Mouse (Mus musculus) adrenal gland (tissue): Measurements from ENCODE around the gene Ola1.

Experiments
- intact Hi-C: fragments of 180-260 bp; cut with DNase I; formaldehyde crosslinking; loops from one replicate; pipeline ENCODE4 v1.15.1; 2025

Ola1 gene

GRCm38 (mm10) chr2:73069223-73069825, 149.4 kb downstream of the Ola1 start:
- intact Hi-C loops = loop anchor here (10.0 kb wide), 3 partner anchors 95 to 435 kb away; no protein-coding TSS in a partner anchor

GRCm38 (mm10) chr2:73066307-73067167, 152.2 kb downstream of the Ola1 start:
- intact Hi-C loops = loop anchor here (10.0 kb wide), 3 partner anchors 92 to 432 kb away; no protein-coding TSS in a partner anchor

DNA sequence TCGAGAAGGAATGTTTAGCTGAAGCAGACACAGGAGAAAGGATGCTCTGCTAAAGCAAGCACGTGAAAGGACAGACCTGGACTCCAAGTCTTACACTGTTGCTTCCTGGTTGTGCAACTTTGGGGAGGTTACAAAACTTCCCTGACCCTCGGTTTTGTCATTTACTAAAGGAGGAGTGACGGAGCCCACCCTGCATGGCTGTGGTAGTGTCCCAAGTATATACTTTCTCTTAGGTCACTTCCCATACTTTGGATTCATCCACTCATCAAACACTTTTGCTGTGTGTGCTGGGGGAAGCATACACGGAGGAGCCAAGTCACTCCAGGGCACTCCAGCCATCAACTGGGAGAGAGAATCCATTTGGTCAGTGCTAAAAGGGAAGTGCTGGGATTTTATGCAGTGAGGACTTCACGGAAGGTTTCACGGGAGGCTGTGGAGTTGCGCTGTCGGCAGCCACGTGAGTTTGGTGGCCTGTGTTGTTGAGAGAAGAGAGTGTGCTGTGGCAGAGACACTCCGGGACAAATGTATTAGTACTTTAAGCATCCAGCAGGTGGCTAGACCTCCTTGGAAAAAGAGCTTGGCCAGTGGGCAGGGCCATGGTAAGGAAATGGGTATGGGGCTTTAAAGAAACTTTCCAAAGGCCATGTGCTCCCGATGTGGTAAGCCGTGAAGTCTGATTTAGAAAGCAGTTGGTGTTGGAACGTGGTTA, 154.7 kb downstream of the Ola1 start:
- intact Hi-C loops = loop anchor here (10.0 kb wide), 3 partner anchors 89 to 429 kb away; no protein-coding TSS in a partner anchor

- intact Hi-C loops = loop anchor here (10.0 kb wide), 3 partner anchors 85 to 425 kb away; no protein-coding TSS in a partner anchor
Measured at GRCm38 (mm10) chr2:73060259-73060585, 158.5 kb downstream of the Ola1 start.

DNA sequence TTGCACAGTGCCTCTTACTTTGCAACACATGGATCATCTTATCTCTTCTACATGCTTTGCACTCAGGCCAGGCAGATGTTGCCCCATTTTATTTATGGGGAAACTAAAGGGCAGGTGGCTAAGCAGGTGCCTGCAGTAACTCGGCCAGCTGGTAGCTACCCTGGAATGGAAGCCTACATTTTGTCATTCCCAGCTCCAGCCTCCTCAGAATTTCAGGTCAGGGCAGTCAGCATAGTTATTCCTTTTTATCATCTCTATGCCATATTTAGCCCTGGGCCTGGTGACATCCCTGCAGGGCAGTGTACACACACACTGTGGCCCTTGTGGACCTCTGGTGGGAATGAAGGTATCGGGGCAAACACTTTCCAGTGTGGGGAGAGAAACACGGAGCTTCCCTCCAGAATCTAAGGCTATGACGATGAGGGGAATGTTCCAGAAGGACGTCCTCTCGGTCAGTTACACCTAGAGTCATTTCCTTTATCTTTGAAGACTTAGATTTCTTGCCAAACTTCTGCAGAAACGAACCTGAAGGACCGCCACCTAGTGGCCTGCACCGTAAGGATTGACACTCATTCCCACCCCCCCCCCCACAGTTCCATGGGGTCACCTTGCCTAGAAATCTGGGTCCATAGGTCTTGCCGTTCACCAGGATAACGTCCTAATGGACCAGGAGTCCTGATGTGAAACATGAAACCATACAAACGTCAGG, 159.0 kb downstream of the Ola1 start:
- intact Hi-C loops = loop anchor here (10.0 kb wide), 3 partner anchors 85 to 425 kb away; no protein-coding TSS in a partner anchor

DNA sequence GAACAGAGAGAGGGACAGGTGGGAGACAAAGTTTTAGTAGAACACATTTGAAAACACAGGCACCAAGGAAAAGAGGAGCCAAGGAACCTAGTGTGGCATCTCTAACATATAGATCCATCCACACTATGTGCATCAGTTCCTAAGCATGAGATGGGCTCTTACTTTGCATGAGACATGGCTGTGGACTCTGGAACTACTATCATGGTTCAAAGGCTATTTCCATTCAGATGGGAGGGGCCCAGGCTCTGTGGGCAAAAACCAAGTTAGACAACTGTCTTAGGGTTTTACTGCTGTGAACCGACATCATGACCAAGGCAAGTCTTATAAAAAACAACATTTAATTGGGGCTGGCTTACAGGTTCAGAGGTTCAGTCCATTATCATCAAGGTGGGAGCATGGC, 160.4 kb downstream of the Ola1 start:
- intact Hi-C loops = no loop called here

DNA sequence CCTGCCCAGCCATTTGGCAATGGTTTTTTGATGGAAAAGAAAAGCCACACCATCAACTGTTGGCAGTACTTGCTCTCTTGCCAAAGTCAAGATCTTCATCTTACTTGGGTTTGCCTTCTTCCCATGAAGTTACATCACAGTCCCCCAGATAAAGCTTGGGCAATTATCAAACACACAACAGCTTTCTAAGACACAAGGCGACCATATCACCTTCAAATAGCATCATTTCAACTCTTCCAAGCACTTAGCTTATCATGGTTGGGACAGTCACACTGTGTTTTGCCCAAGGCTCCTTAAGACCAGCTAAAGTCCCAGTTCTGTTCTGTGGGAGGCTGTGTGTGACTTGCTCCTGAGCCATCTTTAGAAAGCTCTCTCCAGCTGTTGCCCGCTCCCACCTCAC, 161.1 kb downstream of the Ola1 start:
- intact Hi-C loops = no loop called here

DNA sequence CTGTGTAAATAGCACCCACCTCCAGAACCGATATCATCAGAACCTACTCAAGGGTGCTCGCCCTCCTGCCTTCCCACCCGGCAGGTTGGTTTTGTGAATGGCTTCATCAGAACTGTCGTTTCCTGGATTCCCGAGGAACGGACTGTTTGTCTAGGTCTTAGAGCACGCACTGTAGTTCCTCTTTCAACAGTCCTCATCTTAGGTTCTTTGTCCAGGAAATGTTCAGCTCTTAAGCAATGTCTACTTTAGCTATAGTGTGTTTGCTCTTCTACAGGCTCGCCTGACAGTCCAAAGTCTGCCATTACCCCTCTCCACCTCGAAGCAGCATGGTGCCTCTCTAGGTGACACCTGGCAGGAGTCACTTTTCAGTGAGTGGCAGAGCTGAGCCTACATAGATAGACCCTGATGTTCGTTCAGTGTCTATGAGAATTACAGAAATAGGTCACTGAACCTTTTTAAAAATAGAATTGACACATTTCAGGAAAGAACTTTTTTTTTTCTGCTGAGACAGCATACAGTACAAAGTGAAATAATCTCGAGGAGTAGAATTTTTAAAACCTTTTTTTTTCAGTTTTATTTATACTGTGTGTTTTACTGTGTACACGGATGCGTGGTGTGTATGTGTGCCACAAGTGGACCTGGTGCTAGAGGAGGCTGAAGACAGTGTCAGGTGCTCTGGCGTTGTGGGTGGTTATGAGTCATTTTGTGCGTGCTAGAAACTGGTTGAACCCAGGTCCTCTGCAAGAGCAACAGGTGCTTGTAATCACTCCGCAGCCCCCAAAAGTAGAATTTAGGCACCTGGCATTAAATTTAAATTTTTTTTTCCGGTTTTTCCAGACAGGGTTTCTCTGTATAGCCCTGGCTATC, 162.4 kb downstream of the Ola1 start:
- intact Hi-C loops = no loop called here

- intact Hi-C loops = no loop called here
Measured at GRCm38 (mm10) chr2:73053791-73054490, 164.8 kb downstream of the Ola1 start.

DNA sequence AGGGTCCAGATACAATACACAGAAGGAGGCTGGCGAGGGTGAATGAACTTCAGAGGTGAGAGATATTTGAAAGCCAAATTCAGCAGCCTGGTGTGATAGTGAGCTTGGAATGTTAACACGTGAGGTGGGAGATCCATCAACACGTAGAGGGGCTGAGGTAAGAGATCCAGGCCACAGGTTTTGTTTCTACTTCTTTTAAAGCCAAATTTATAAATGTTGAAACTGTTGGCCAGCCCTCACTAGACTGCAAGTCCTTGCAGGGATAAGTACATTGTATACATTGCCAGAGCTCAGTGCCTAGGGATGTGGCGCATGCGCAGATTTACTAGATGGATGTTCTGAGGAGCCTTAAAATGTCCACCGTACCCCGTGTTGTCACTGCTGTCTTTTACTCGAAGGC, 168.3 kb downstream of the Ola1 start:
- intact Hi-C loops = no loop called here

DNA sequence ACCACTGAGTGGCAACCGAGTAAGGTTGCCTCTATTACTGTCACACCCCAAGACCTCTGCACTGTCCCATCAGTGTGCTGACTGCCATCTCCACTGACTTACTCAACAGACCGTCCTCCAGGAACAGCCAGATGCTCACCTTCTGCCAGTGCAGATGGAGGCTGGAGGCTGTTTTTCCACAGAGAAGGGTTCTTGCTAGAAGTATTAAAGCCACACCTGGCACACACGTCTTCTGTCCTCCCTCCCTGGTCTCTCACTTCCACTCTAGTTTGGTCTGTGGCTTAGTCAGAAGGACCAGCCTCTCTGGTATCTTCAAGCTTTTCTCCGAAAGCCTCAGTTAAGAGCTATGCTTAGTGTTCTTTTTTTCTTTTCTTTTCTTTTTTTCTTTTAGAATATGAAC, 168.7 kb downstream of the Ola1 start:
- intact Hi-C loops = no loop called here

GRCm38 (mm10) chr2:73049001-73049684, 169.6 kb downstream of the Ola1 start:
- intact Hi-C loops = no loop called here

- intact Hi-C loops = no loop called here
Measured at GRCm38 (mm10) chr2:73047061-73047741, 171.5 kb downstream of the Ola1 start.

GRCm38 (mm10) chr2:73046576-73046975, 172.1 kb downstream of the Ola1 start:
- intact Hi-C loops = no loop called here

GRCm38 (mm10) chr2:73045505-73045904, 173.2 kb downstream of the Ola1 start:
- intact Hi-C loops = no loop called here
